Mouse (Mus musculus) lung, postnatal 4 days (tissue): ENCODE measurements around the gene Tlr5.

Experiments used
- DNase-seq, 2 experiments: peaks; one replicate each; pipeline ENCODE4 v3.0.0; 2021

Gene Tlr5

DNA sequence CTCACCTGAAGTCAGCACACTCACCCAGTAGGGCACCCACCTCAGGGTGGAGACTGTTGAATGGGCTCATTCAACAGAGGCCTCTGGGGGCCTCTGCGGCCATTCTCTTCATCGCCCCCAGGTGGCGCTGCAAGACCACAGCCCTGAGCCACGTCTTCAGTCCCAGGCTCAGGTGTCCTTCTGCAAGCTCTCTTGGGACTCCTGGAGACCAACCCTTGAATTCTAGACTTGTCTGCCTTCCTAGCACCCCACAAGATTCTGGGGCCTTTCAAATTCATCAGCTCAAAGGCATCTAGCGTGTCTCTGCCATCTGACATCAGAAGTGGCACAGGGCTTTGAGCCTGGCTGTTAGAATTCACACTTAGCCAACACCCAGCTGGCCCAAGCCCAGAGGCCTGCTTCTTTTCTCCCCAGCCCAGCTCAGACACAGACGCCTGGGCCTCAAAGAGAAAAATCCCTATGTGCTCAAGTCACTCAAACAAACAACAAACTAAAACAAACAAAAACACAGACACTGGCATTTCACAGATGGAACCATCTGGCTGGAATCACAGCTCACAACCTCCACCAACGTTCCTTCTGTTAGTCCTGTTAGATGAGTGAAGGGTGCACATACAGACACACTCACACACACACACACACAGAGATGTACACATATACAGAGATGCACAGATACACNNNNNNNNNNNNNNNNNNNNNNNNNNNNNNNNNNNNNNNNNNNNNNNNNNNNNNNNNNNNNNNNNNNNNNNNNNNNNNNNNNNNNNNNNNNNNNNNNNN, 36.6 kb downstream of the Tlr5 start:
- peak; percentile 67 to 77 for DNase-seq
